Mouse (Mus musculus) liver, embryonic 14.5 days (tissue): ENCODE measurements at regions not wholly inside any gene's neighbourhood (a gene's known extent, or its start where the extent isn't known, plus 50 kb on each side); places are given as distances from the start of the nearest gene placed in this dataset.

Experiments
- CTCF ChIP-seq: IDR thresholded peaks from 2 replicates; pipeline ENCODE4 v1.5.1; 2016; ENCODE audit warnings: antibody characterized with exemption, low read depth, control low read depth
- EP300 ChIP-seq: IDR thresholded peaks from 2 replicates; pipeline ENCODE4 v1.6.1; 2016; ENCODE audit warnings: antibody characterized with exemption, low read depth

- TF ChIP-seq CTCF = peak; percentile 11; the same call in 1 of the 2 replicates
- TF ChIP-seq EP300 = no peak
These were observed 106.9 kb upstream of the Nlrp1b start for GRCm38 (mm10) chr11:71337428-71337827.
